Mouse (Mus musculus): ENCODE measurements at regions not wholly inside any gene's neighbourhood (a gene's known extent, or its start where the extent isn't known, plus 50 kb on each side); places are given as distances from the start of the nearest gene placed in this dataset.

- TF ChIP-seq POLR2A (IDR thresholded peaks at IDR 0.05; ENCODE audit: control insufficient read depth, extremely low read depth, insufficient read depth, low read length, poor library complexity): no peak
- TF ChIP-seq CTCF (IDR thresholded peaks at IDR 0.05; ENCODE audit: borderline replicate concordance, control insufficient read depth, extremely low read depth, insufficient read depth, low read length, poor library complexity): no peak
These were observed 79.9 kb upstream of the Slc22a23 start for GRCm38 (mm10) chr13:34424921-34425320.

Measured in thymus, adult 2 months (tissue).